12 mouse cellular contexts compared by ENCODE assay signal in the genomic region with DNA sequence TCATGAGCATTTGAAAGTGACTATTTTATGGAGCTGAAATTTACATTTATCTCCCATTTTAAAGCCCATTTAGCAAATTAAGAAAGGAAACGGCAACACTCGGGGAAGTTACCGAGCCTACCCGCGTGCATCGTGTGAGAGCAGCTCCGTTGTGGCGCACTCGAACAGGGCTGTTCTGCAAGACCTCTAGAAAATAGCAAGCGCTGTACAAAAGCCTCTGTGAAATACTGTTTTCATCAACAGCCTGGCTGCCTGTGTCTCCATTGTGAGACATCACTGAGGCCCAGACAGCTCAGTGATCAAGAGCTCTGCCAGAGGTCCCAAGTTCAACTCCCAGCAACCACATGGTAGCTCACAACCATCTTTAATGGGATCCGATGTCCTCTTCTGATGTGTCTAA.
DNase-seq lines count a peak whose midpoint lies in the region; ATAC-seq and TF ChIP-seq lines count a peak whose summit lies in the region.
"Had no signal": no experiment of that assay in that cellular context is flagged by ENCODE, and none has a peak within 500 bp of the region (broad histone marks: within the 10 kb centered on the region; RNA-seq: fewer than 3 reads in every experiment).

No protein-coding gene starts in this region.

- H3K4me1 ChIP-seq in forebrain, postnatal 0 days (ENCODE audit: insufficient read depth) = peaks cover 21% of the 10 kb centered on the region
- H3K4me1 ChIP-seq in neural tube, embryonic 14.5 days (ENCODE audit: control insufficient read depth, insufficient read depth, low read length) = peaks cover 38% of the 10 kb centered on the region

- no peak for TF ChIP-seq CTCF in layer of hippocampus, adult 2 months (conservative IDR thresholded peaks at IDR 0.05)
- no peak for TF ChIP-seq CTCF in brain, embryonic 14.5 days (IDR thresholded peaks at IDR 0.05; ENCODE audit: borderline replicate concordance, extremely low read depth, insufficient read depth, insufficient read length)
- TF ChIP-seq CTCF in forebrain, postnatal 0 days (IDR thresholded peaks at IDR 0.05; ENCODE audit: low read depth) = no peak

- no peaks in the 10 kb centered on the region for H3K36me3 ChIP-seq in forebrain, postnatal 0 days (ENCODE audit: insufficient read depth)
- H3K36me3 ChIP-seq in neural tube, embryonic 14.5 days (ENCODE audit: control insufficient read depth, insufficient read depth, low read length) = no peaks in the 10 kb centered on the region
- H3K36me3 ChIP-seq: liver, embryonic 15.5 days had no signal

- H3K4me2 ChIP-seq in forebrain, postnatal 0 days (ENCODE audit: low read depth) = peak overlapping the region; percentile 1; the same call in 1 of the 2 replicates
- no peak overlapping the region for H3K4me2 ChIP-seq in neural tube, embryonic 14.5 days (ENCODE audit: low read depth, low read length)
- H3K4me2 ChIP-seq: liver, embryonic 15.5 days had no signal

- no peaks in the 10 kb centered on the region for H3K9me3 ChIP-seq in forebrain, postnatal 0 days (ENCODE audit: low read length)
- no peaks in the 10 kb centered on the region for H3K9me3 ChIP-seq in neural tube, embryonic 14.5 days (ENCODE audit: control insufficient read depth, low read length)
- H3K9me3 ChIP-seq: G1E; liver, embryonic 15.5 days had no signal

- TF ChIP-seq POLR2A in brain, embryonic 14.5 days (IDR thresholded peaks at IDR 0.05; ENCODE audit: borderline replicate concordance, extremely low read depth, insufficient read depth, insufficient read length, poor library complexity, severe bottlenecking) = no peak

- H3K27me3 ChIP-seq in forebrain, postnatal 0 days (ENCODE audit: insufficient read depth, low read length) = no peaks in the 10 kb centered on the region
- no peaks in the 10 kb centered on the region for H3K27me3 ChIP-seq in neural tube, embryonic 14.5 days (ENCODE audit: control insufficient read depth, insufficient read depth, low read length)
- H3K27me3 ChIP-seq: liver, embryonic 15.5 days had no signal

- WGBS in forebrain, postnatal 0 days = 36% methylated on average over 11 of the region's 11 CpGs
- WGBS in neural tube, embryonic 14.5 days = 50% methylated on average over 11 of the region's 11 CpGs

- ATAC-seq in forebrain, postnatal 0 days = peak; percentile 41; the same call in 1 of the 2 replicates
- peak; percentile 72 for ATAC-seq in neural tube, embryonic 14.5 days (ENCODE audit: low read depth)

- no peak for DNase-seq in layer of hippocampus, adult 2 months (ENCODE audit: low spot score in 2 of 2)
- DNase-seq in layer of hippocampus, postnatal 14 days (ENCODE audit: low spot score in 2 of 2) = no peak
- DNase-seq in brain, embryonic 14.5 days (ENCODE audit: low read depth) = peak; percentile 82
- peak; percentile 53 for DNase-seq in forebrain, postnatal 0 days
- DNase-seq in urinary bladder, adult 18-20 months (ENCODE audit: low spot score in 2 of 2) = no peak
- DNase-seq in left cerebral cortex, adult 9 months (ENCODE audit: low spot score in 2 of 2) = no peak
- DNase-seq: cerebellum, adult 8-10 months; heart, postnatal 10 days; right cerebral cortex, postnatal 14 days had no signal

- H3K4me3 ChIP-seq in layer of hippocampus, adult 2 months = no peak overlapping the region
- H3K4me3 ChIP-seq in forebrain, postnatal 0 days (ENCODE audit: low read depth, low read length) = no peak overlapping the region
- H3K4me3 ChIP-seq in neural tube, embryonic 14.5 days (ENCODE audit: low read depth, low read length) = no peak overlapping the region
- H3K4me3 ChIP-seq: liver, embryonic 15.5 days had no signal

- H3K27ac ChIP-seq in layer of hippocampus, adult 2 months = peak overlapping the region; percentile 83
- H3K27ac ChIP-seq in forebrain, postnatal 0 days (ENCODE audit: low read depth, low read length) = 0 out of 2 replicates have a peak overlapping the region, but pooled peaks have one; percentile 54
- peak overlapping the region; percentile 35 for H3K27ac ChIP-seq in neural tube, embryonic 14.5 days (ENCODE audit: low read depth, low read length)

- no peak overlapping the region for H3K9ac ChIP-seq in forebrain, postnatal 0 days
- H3K9ac ChIP-seq in neural tube, embryonic 14.5 days (replicated peaks; ENCODE audit: low read depth, low read length) = no peak overlapping the region
- H3K9ac ChIP-seq: liver, embryonic 15.5 days had no signal

Comparison
In these comparisons a context has a peak if more than half of its experiments do, and no peak if none do; other contexts are left out.
1. DNase-seq: peak in brain, embryonic 14.5 days (single experiment) and forebrain, postnatal 0 days (single experiment); none in layer of hippocampus, adult 2 months (0 of 2), layer of hippocampus, postnatal 14 days (0 of 2), urinary bladder, adult 18-20 months (0 of 2) and left cerebral cortex, adult 9 months (0 of 2).
2. Peak in every context shown above with its lines, with median percentiles within 50 percentile points of each other: H3K27ac ChIP-seq.